Mouse (Mus musculus) hindbrain, embryonic 12.5 days (tissue): ENCODE data around the gene Dna2. TPM values are rescaled to one million over a fixed set of nuclear protein-coding genes. Genes with fewer than 3 reads are reported as not detected.
A peak's percentile ranks its signal among the peaks of the same experiment; 100 is the strongest.

Source experiments
- ATAC-seq: fragments of 200-750 bp; cut with Nextera tagmentation; 2 replicates; pipeline ENCODE4 v1.8.0; 2017; ENCODE audit warnings: moderate TSS enrichment; ENCODE audit not compliant: low FRiP score
- H3K27ac ChIP-seq: fragments of 300-500 bp; sonication (generic); 2 replicates; pipeline ENCODE4 v1.5.1; 2016; ENCODE audit warnings: mild to moderate bottlenecking
- H3K27me3 ChIP-seq: fragments of 300-500 bp; sonication (generic); 2 replicates; pipeline ENCODE4 v1.6.1; 2016; ENCODE audit warnings: mild to moderate bottlenecking
- H3K36me3 ChIP-seq: fragments of 300-500 bp; sonication (generic); 2 replicates; pipeline ENCODE4 v1.6.1; 2016; ENCODE audit warnings: mild to moderate bottlenecking
- H3K4me1 ChIP-seq: fragments of 300-500 bp; sonication (generic); 2 replicates; pipeline ENCODE4 v1.6.1; 2016
- H3K4me2 ChIP-seq: fragments of 300-500 bp; sonication (generic); replicated peaks from 2 replicates; pipeline ENCODE4 v1.6.1; 2016; ENCODE audit warnings: mild to moderate bottlenecking
- H3K4me3 ChIP-seq: fragments of 300-500 bp; sonication (generic); 2 replicates; pipeline ENCODE4 v1.5.1; 2016; ENCODE audit warnings: mild to moderate bottlenecking
- H3K9ac ChIP-seq: fragments of 300-500 bp; sonication (generic); 2 replicates; pipeline ENCODE4 v1.6.1; 2016; ENCODE audit warnings: mild to moderate bottlenecking, moderate library complexity
- H3K9me3 ChIP-seq: fragments of 300-500 bp; sonication (generic); replicated peaks from 2 replicates; pipeline ENCODE4 v1.6.1; 2016; ENCODE audit warnings: mild to moderate bottlenecking
- WGBS: fragments of 180-500 bp; shearing (Covaris S2); methylation state at CpG from one replicate; pipeline ENCODE4 v1.1.7; 2016; 5-methylcytosine and 5-hydroxymethylcytosine counted together
- polyA plus RNA-seq: library from polyadenylated mRNA; unstranded; fragments of >200 nt; fragmentation: Nextera tagmentation; extraction: Ambion mirVana; gene quantifications from 2 replicates; pipeline ENCODE4 v1.2.1, GENCODE M21; 2016

Gene Dna2
- polyA plus RNA-seq, 1 experiment from 2014 or later, result 13.4 TPM

DNA sequence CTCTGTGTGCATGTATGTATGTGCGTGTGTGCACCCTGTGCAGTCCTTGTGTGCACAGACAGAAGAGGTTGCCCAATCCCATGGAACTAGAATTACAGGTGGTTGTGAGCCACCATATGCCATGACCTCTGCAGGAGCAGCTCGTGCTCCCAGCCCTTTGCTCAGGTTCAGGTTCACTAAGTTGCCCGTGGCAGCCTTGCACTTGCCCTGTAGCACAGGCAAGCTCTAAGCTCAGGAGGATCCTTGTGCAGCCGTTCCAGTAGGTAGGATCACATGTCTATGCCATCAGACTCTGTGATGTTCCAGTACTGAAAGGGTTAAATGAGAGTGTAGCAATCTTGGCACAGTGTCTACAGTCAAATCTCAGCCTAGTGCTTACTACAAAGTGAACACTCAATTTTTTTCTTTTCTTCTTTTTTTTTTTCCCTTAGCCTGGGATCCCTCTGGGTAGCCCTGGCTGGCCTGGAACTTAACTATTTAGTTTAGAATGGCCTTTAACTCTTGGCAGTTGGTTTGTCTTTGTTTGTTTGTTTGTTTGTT is 22.7 kb upstream of the Dna2 start:
- Histone ChIP-seq H3K36me3 (peaks cover 14% of the 10 kb centered on the region), H3K9me3 (no peaks in the 10 kb centered on the region), H3K4me2 (no peak overlapping the region), H3K27ac (no peak overlapping the region), H3K27me3 (no peaks in the 10 kb centered on the region), H3K9ac (no peak overlapping the region), H3K4me3 (no peak overlapping the region), H3K4me1 (peaks cover 13% of the 10 kb centered on the region)
- 92% methylated on average over 4 of the region's 4 CpGs for WGBS
- no peak for ATAC-seq

DNA sequence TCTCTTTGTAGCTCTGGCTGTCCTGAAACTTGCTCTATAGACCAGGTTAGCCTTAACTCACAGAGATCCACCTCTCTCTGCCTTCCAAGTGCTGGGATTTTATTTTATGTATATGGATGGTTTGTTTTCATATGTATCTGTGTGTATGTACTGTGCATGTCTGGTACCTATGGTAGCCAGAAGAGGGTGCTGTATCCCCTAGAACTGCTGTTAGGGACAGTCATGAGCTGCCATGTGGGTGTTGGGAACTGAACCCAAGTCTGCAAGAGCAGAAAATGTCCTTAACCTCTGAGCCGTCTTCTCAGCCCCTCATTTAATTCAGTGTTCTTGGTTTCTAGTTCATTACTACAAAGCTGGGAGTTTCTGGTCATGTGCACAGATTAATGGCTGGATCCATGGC is 14.4 kb upstream of the Dna2 start:
- Histone ChIP-seq H3K9ac (no peak overlapping the region), H3K36me3 (peaks cover 58% of the 10 kb centered on the region), H3K9me3 (no peaks in the 10 kb centered on the region), H3K4me1 (no peaks in the 10 kb centered on the region), H3K27me3 (no peaks in the 10 kb centered on the region), H3K4me2 (no peak overlapping the region), H3K4me3 (no peak overlapping the region), H3K27ac (no peak overlapping the region)
- ATAC-seq, result no peak
- WGBS, result 87% methylated on average over 1 of the region's 1 CpGs

- WGBS, result 92% methylated on average over 10 of the region's 10 CpGs
These were observed 1.7 kb upstream of the Dna2 start for GRCm38 (mm10) chr10:62944975-62945580.

DNA sequence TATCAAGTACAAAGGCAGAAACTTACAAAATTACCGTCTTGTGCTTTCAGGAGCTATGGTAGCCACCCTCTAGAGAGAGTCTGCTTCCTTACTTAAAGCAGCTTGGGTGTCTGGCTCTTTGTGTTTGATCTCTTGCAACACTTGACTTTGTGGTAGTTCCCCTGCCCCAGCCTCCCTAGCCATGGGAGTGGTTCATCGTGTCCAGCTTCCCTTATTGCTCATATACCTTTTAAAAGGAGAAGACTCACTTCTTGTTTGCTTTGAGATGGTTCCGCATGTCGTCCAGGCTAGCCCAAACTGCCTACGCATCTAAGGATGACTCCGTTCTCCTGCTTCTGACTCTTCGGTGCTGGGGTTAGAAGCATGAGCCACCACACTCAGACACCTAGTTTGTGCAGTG is 1.7 kb downstream of the Dna2 start:
- WGBS, result 93% methylated on average over 7 of the region's 7 CpGs
- Histone ChIP-seq H3K27ac (no peak overlapping the region), H3K9me3 (no peaks in the 10 kb centered on the region), H3K4me2 (no peak overlapping the region), H3K4me1 (no peaks in the 10 kb centered on the region), H3K4me3 (no peak overlapping the region), H3K27me3 (no peaks in the 10 kb centered on the region), H3K9ac (no peak overlapping the region), H3K36me3 (peaks cover 27% of the 10 kb centered on the region)
- ATAC-seq, result no peak

More at GRCm38 (mm10) chr10:62944975-62945580, 1.7 kb upstream of the Dna2 start:
- no peak overlapping the region for H3K4me2 ChIP-seq
- ATAC-seq, result no peak
- H3K27me3 ChIP-seq, result no peaks in the 10 kb centered on the region
- peaks cover 34% of the 10 kb centered on the region for H3K36me3 ChIP-seq
- H3K4me1 ChIP-seq, result no peaks in the 10 kb centered on the region
- H3K9ac ChIP-seq, result no peak overlapping the region
- no peak overlapping the region for H3K4me3 ChIP-seq
- H3K27ac ChIP-seq, result no peak overlapping the region
- no peaks in the 10 kb centered on the region for H3K9me3 ChIP-seq

DNA sequence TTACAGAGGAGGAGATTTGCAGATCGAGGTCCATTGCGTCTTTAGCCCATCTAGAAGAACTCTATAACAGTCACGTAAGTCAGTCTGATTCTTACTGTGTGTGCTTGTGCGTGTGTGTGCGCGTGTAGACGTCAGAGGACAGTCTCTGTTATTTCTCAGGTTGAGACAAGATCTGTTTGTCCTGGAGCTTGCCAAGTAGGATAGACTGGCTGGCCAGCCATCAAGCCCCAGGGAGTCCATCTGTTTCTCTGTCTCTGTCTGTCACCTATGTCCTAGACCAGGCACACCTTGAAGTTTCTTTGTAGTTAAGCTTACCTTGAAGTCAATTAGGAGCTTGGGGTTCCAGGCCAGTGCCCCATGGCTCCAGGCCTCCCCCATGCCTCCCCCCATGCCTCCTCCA is 17.1 kb downstream of the Dna2 start:
- no peaks in the 10 kb centered on the region for H3K9me3 ChIP-seq
- no peak overlapping the region for H3K4me3 ChIP-seq
- no peak overlapping the region for H3K9ac ChIP-seq
- 91% methylated on average over 7 of the region's 7 CpGs for WGBS
- no peaks in the 10 kb centered on the region for H3K4me1 ChIP-seq
- no peak overlapping the region for H3K27ac ChIP-seq
- H3K27me3 ChIP-seq, result no peaks in the 10 kb centered on the region
- peaks cover 86% of the 10 kb centered on the region for H3K36me3 ChIP-seq
- no peak overlapping the region for H3K4me2 ChIP-seq
- ATAC-seq, result no peak

- Histone ChIP-seq H3K4me1 (no peaks in the 10 kb centered on the region), H3K9ac (no peak overlapping the region), H3K27me3 (no peaks in the 10 kb centered on the region), H3K9me3 (no peaks in the 10 kb centered on the region), H3K27ac (no peak overlapping the region), H3K4me3 (no peak overlapping the region), H3K36me3 (peaks cover 84% of the 10 kb centered on the region), H3K4me2 (no peak overlapping the region)
- 95% methylated on average over 11 of the region's 11 CpGs for WGBS
- no peak for ATAC-seq
These were observed 19.0 kb downstream of the Dna2 start for GRCm38 (mm10) chr10:62965796-62966195.

GRCm38 (mm10) chr10:62966291-62966690 is 19.5 kb downstream of the Dna2 start:
- 90% methylated on average over 15 of the region's 15 CpGs for WGBS
- H3K4me3 ChIP-seq, result no peak overlapping the region
- H3K36me3 ChIP-seq, result peaks cover 80% of the 10 kb centered on the region
- no peak overlapping the region for H3K4me2 ChIP-seq
- H3K27me3 ChIP-seq, result no peaks in the 10 kb centered on the region
- no peaks in the 10 kb centered on the region for H3K9me3 ChIP-seq
- no peak overlapping the region for H3K9ac ChIP-seq
- no peak overlapping the region for H3K27ac ChIP-seq
- H3K4me1 ChIP-seq, result no peaks in the 10 kb centered on the region
- ATAC-seq, result no peak

GRCm38 (mm10) chr10:62971821-62972220 is 25.0 kb downstream of the Dna2 start:
- no peak overlapping the region for H3K9ac ChIP-seq
- no peaks in the 10 kb centered on the region for H3K9me3 ChIP-seq
- peaks cover 46% of the 10 kb centered on the region for H3K36me3 ChIP-seq
- no peak for ATAC-seq
- no peak overlapping the region for H3K4me2 ChIP-seq
- WGBS, result 63% methylated on average over 16 of the region's 16 CpGs
- no peak overlapping the region for H3K4me3 ChIP-seq
- no peaks in the 10 kb centered on the region for H3K4me1 ChIP-seq
- no peak overlapping the region for H3K27ac ChIP-seq
- no peaks in the 10 kb centered on the region for H3K27me3 ChIP-seq

GRCm38 (mm10) chr10:62979667-62980038 is 32.8 kb downstream of the Dna2 start:
- Histone ChIP-seq H3K4me2 (peak overlapping the region; percentile 62), H3K9ac (peak overlapping the region; percentile 94), H3K4me1 (peaks cover 9% of the 10 kb centered on the region), H3K4me3 (peak overlapping the region; percentile 96), H3K27me3 (no peaks in the 10 kb centered on the region), H3K9me3 (no peaks in the 10 kb centered on the region), H3K36me3 (peaks cover 20% of the 10 kb centered on the region), H3K27ac (peak overlapping the region; percentile 91)
- no peak; the same call in 1 of the 2 replicates for ATAC-seq
- WGBS, result 8% methylated on average over 10 of the region's 10 CpGs

GRCm38 (mm10) chr10:62980039-62980954 is 33.5 kb downstream of the Dna2 start, which contains the start of gene Rufy2:
Gene Rufy2 (plus strand): TSS chr10:62980223.
- ATAC-seq, result peak; percentile 95
- Histone ChIP-seq H3K9me3 (no peaks in the 10 kb centered on the region), H3K9ac (peak within 1 kb of the TSS; percentile 94), H3K36me3 (peaks cover 26% of the 10 kb centered on the region), H3K27me3 (no peaks in the 10 kb centered on the region), H3K4me1 (peaks cover 9% of the 10 kb centered on the region), H3K4me3 (peak within 1 kb of the TSS; percentile 96), H3K4me2 (peak within 1 kb of the TSS; percentile 62), H3K27ac (peak within 1 kb of the TSS; percentile 91)
- WGBS, result under 1% methylated on average over 76 of the region's 77 CpGs

DNA sequence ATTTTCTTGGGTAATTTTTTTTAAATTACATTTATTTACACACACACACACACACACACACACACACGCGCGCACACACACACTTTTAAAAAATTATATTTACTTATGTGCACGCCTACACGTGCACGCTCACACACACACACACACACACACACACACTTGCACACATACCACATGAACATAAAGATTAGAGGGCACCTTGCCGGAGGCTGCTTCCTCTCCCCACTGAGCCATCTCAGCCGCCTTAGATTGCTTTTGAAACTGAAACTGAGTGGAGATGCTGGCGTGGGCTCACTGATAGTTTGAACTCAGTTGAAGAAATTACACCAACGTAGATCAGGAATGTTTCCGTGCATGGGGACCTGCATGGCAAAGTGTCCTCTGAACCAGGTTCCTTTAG is 37.2 kb downstream of the Dna2 start:
- ATAC-seq, result no peak
- no peak overlapping the region for H3K4me2 ChIP-seq
- H3K9me3 ChIP-seq, result no peaks in the 10 kb centered on the region
- no peak overlapping the region for H3K9ac ChIP-seq
- no peak overlapping the region for H3K4me3 ChIP-seq
- H3K27ac ChIP-seq, result no peak overlapping the region
- no peaks in the 10 kb centered on the region for H3K27me3 ChIP-seq
- H3K36me3 ChIP-seq, result peaks cover 40% of the 10 kb centered on the region
- WGBS, result 96% methylated on average over 11 of the region's 11 CpGs
- peaks cover 9% of the 10 kb centered on the region for H3K4me1 ChIP-seq

DNA sequence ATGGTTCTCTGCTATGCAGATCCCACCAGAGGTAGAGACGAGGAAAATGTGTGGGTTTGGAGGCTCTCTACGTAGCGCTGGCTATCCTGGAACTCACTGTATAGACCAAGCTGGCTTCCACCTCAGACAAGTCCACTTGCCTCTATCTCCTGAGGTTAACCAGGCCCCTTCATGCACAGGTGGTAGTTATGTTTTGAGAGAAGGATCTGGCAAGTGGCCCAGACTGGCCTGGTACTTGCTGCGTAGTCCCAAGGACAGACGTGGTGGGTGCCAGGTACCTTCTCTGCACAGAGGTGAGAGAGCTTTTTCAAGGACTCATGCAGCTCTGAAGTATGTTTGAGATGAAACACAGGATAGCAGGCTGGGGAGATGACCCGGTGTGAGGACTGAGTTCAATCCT is 37.7 kb downstream of the Dna2 start:
- Histone ChIP-seq H3K9me3 (no peaks in the 10 kb centered on the region), H3K9ac (no peak overlapping the region), H3K4me2 (no peak overlapping the region), H3K36me3 (peaks cover 45% of the 10 kb centered on the region), H3K4me3 (no peak overlapping the region), H3K4me1 (peaks cover 9% of the 10 kb centered on the region), H3K27me3 (no peaks in the 10 kb centered on the region), H3K27ac (no peak overlapping the region)
- ATAC-seq, result no peak
- 96% methylated on average over 6 of the region's 6 CpGs for WGBS
